Mouse (Mus musculus) intestine, postnatal 0 days (tissue): ENCODE data around the gene Lmcd1. TPM values are rescaled to one million over a fixed set of nuclear protein-coding genes. Genes with fewer than 3 reads are reported as not detected.

Source experiments
- ATAC-seq: fragments of 200-750 bp; cut with Nextera tagmentation; 2 replicates; pipeline ENCODE4 v1.8.0; 2017; ENCODE audit warnings: mild to moderate bottlenecking, moderate TSS enrichment, moderate library complexity
- H3K27ac ChIP-seq: fragments of 300-500 bp; sonication (generic); 2 replicates; pipeline ENCODE4 v1.5.1; 2014; ENCODE audit warnings: mild to moderate bottlenecking, low read depth, low read length, moderate library complexity
- H3K27me3 ChIP-seq: fragments of 300-500 bp; sonication (generic); replicated peaks from 2 replicates; pipeline ENCODE4 v1.6.1; 2014; ENCODE audit warnings: low read length, mixed read lengths; ENCODE audit not compliant: control insufficient read depth, insufficient read depth
- H3K36me3 ChIP-seq: fragments of 300-500 bp; sonication (generic); 2 replicates; pipeline ENCODE4 v1.6.1; 2014; ENCODE audit warnings: mild to moderate bottlenecking, moderate library complexity; ENCODE audit not compliant: control insufficient read depth, insufficient read depth
- H3K4me1 ChIP-seq: fragments of 300-500 bp; sonication (generic); replicated peaks from 2 replicates; pipeline ENCODE4 v1.6.1; 2014; ENCODE audit warnings: antibody characterized with exemption, low read length, mixed read lengths; ENCODE audit not compliant: control insufficient read depth, insufficient read depth
- H3K4me2 ChIP-seq: fragments of 300-500 bp; sonication (generic); replicated peaks from 2 replicates; pipeline ENCODE4 v1.6.1; 2014; ENCODE audit warnings: low read depth, mild to moderate bottlenecking, moderate library complexity
- H3K4me3 ChIP-seq: fragments of 300-500 bp; sonication (generic); 2 replicates; pipeline ENCODE4 v1.5.1; 2014; ENCODE audit warnings: low read depth, low read length
- H3K9ac ChIP-seq: fragments of 300-500 bp; sonication (generic); 2 replicates; pipeline ENCODE4 v1.6.1; 2014; ENCODE audit warnings: mild to moderate bottlenecking, low read depth, low read length
- H3K9me3 ChIP-seq: fragments of 300-500 bp; sonication (generic); 2 replicates; pipeline ENCODE4 v1.6.1; 2016; ENCODE audit warnings: mixed run types; ENCODE audit not compliant: control insufficient read depth
- CTCF ChIP-seq: sonication (generic); IDR thresholded peaks from 2 replicates; pipeline ENCODE4 v1.5.1; 2016; ENCODE audit warnings: low read depth, mild to moderate bottlenecking, control low read depth, antibody characterized with exemption, moderate library complexity
- WGBS: fragments of 180-500 bp; shearing (Covaris S2); extraction: QIAGEN DNeasy Blood & Tissue Kit; methylation state at CpG from one replicate; pipeline ENCODE4 v1.1.7; 2014; 5-methylcytosine and 5-hydroxymethylcytosine counted together
- polyA plus RNA-seq: library from polyadenylated mRNA; unstranded; fragments of >200 nt; fragmentation: Nextera tagmentation; extraction: Ambion mirVana; gene quantifications from 2 replicates; pipeline ENCODE4 v1.2.1, GENCODE M21; 2015

The Lmcd1 gene
- polyA plus RNA-seq, 1 experiment from 2014 or later, result 8.0 TPM

DNA sequence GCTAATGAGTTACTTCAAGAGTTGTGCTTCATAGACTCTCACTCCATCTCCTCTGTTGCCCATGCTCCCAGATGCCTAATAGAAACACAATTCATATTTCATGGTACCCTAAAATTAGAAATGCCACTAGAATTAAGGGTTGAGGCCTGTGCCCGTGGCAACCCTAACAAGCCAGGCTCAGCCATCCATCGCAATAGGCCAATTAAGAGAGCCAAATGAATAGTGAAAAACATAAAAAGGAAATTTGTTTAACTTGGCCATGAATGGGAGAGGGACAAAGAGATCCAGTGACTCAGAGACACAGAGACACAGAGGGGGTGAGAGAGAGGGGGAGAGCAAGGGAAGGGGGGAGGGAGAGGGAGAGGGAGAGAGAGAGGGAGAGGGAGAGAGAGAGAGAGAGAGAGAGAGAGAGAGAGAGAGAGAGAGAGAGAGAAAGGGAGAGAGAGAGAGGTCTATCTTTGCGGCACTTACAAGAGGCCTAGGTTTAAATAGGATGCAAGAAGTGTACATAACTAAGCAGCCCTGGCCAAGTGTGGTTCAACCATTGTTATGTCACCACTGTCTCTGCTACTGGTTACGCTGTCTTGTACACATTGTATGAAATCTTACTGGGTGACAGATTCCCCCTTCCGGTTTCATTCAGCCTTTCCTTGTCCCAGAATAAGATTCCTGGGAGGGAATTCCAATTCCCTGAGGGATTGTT, 57.1 kb downstream of the Lmcd1 start:
- Histone ChIP-seq H3K4me3 (no peak overlapping the region), H3K4me1 (no peaks in the 10 kb centered on the region), H3K27me3 (no peaks in the 10 kb centered on the region), H3K9ac (no peak overlapping the region), H3K36me3 (no peaks in the 10 kb centered on the region), H3K9me3 (no peaks in the 10 kb centered on the region), H3K27ac (no peak overlapping the region), H3K4me2 (no peak overlapping the region)
- TF ChIP-seq CTCF, result no peak
- WGBS, result 93% methylated on average over 5 of the region's 5 CpGs
- no peak for ATAC-seq

DNA sequence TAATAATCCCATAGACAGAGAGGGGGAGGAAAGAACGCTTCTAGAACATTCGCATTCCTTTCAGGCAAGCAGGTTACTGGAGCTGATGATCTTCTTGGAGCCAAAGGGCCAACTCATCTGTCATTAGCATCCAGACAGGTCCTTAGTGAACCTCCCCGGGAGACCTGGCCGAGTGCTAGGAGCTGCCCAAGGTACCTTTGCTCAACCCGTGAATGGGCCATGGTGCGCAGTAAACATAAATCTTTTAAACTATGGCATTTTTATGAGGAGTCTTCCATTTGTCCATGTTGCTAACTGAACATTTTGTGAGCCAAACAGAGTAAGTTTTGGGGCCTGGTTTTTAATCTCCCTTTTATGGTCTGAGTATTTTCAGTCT, 57.7 kb downstream of the Lmcd1 start:
- WGBS, result 58% methylated on average over 6 of the region's 6 CpGs
- H3K27ac ChIP-seq, result no peak overlapping the region
- H3K4me1 ChIP-seq, result no peaks in the 10 kb centered on the region
- no peaks in the 10 kb centered on the region for H3K9me3 ChIP-seq
- no peaks in the 10 kb centered on the region for H3K36me3 ChIP-seq
- TF ChIP-seq CTCF, result no peak
- no peak for ATAC-seq
- no peak overlapping the region for H3K4me3 ChIP-seq
- no peak overlapping the region for H3K9ac ChIP-seq
- no peaks in the 10 kb centered on the region for H3K27me3 ChIP-seq
- H3K4me2 ChIP-seq, result no peak overlapping the region

DNA sequence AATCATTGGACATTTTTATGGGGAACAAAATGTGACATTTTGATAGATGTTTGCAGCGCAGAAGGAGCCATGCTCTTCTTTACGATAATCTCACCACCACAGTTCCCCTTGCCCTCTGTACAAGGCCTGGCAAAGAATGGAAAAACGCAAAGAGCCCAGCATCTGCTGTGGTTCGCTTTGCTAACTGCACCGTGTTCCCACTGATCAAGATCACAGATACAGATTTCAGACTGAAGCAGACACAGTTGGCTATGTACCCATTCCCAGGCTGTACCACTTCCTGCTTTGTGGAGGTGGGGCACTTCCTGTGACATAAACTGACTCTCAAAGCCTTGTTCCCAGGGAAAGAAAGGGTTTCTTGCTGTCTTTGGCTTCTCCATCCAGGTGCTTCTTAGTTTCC, 60.4 kb downstream of the Lmcd1 start:
- TF ChIP-seq CTCF, result no peak
- no peak overlapping the region for H3K4me2 ChIP-seq
- H3K4me1 ChIP-seq, result no peaks in the 10 kb centered on the region
- no peak overlapping the region for H3K4me3 ChIP-seq
- 79% methylated on average over 5 of the region's 5 CpGs for WGBS
- no peak for ATAC-seq
- no peak overlapping the region for H3K9ac ChIP-seq
- H3K27ac ChIP-seq, result no peak overlapping the region
- H3K27me3 ChIP-seq, result no peaks in the 10 kb centered on the region
- H3K9me3 ChIP-seq, result no peaks in the 10 kb centered on the region
- H3K36me3 ChIP-seq, result no peaks in the 10 kb centered on the region

GRCm38 (mm10) chr6:112337667-112338066, 64.1 kb downstream of the Lmcd1 start:
- H3K36me3 ChIP-seq, result no peaks in the 10 kb centered on the region
- no peak for ATAC-seq
- 71% methylated on average over 6 of the region's 6 CpGs for WGBS
- H3K27ac ChIP-seq, result no peak overlapping the region
- H3K4me1 ChIP-seq, result no peaks in the 10 kb centered on the region
- H3K27me3 ChIP-seq, result no peaks in the 10 kb centered on the region
- no peak for TF ChIP-seq CTCF
- H3K4me3 ChIP-seq, result no peak overlapping the region
- H3K9me3 ChIP-seq, result no peaks in the 10 kb centered on the region
- H3K9ac ChIP-seq, result no peak overlapping the region
- no peak overlapping the region for H3K4me2 ChIP-seq

- H3K27ac ChIP-seq, result no peak overlapping the region
Observed at GRCm38 (mm10) chr6:112339016-112339415, 65.5 kb downstream of the Lmcd1 start.

GRCm38 (mm10) chr6:112350452-112350851, 76.9 kb downstream of the Lmcd1 start:
- no peak for ATAC-seq
- Histone ChIP-seq H3K36me3 (no peaks in the 10 kb centered on the region), H3K4me3 (no peak overlapping the region), H3K27ac (no peak overlapping the region), H3K27me3 (no peaks in the 10 kb centered on the region), H3K9ac (no peak overlapping the region), H3K4me2 (no peak overlapping the region), H3K9me3 (no peaks in the 10 kb centered on the region), H3K4me1 (no peaks in the 10 kb centered on the region)
- WGBS, result 93% methylated on average over 4 of the region's 4 CpGs
- no peak for TF ChIP-seq CTCF

More at GRCm38 (mm10) chr6:112339016-112339415, 65.5 kb downstream of the Lmcd1 start:
- Histone ChIP-seq H3K36me3 (no peaks in the 10 kb centered on the region), H3K4me1 (no peaks in the 10 kb centered on the region), H3K27me3 (no peaks in the 10 kb centered on the region), H3K9ac (no peak overlapping the region), H3K4me3 (no peak overlapping the region), H3K4me2 (no peak overlapping the region), H3K9me3 (no peaks in the 10 kb centered on the region)
- ATAC-seq, result no peak
- WGBS, result 76% methylated on average over 4 of the region's 4 CpGs
- no peak for TF ChIP-seq CTCF

- Histone ChIP-seq H3K9me3 (no peaks in the 10 kb centered on the region), H3K4me1 (no peaks in the 10 kb centered on the region), H3K36me3 (no peaks in the 10 kb centered on the region), H3K4me2 (no peak overlapping the region), H3K4me3 (no peak overlapping the region), H3K27me3 (no peaks in the 10 kb centered on the region), H3K9ac (no peak overlapping the region), H3K27ac (no peak overlapping the region)
- TF ChIP-seq CTCF, result no peak
- ATAC-seq, result no peak
- WGBS, result 85% methylated on average over 1 of the region's 1 CpGs
Observed at GRCm38 (mm10) chr6:112359341-112359740, 85.8 kb downstream of the Lmcd1 start.
